Mouse (Mus musculus) hindbrain, embryonic 10.5 days (tissue): ENCODE results near the gene Htr2a. TPM values are rescaled to one million over a fixed set of nuclear protein-coding genes. Genes with fewer than 3 reads are reported as not detected.

Experiments used
- DNase-seq: peaks from one replicate; pipeline ENCODE4 v3.0.0-alpha.2; 2017; ENCODE audit warnings: low spot score
- H3K27ac ChIP-seq: fragments of 300-500 bp; sonication (generic); 2 replicates; pipeline ENCODE4 v1.5.1; 2016; ENCODE audit warnings: mild to moderate bottlenecking, moderate library complexity
- H3K27me3 ChIP-seq: fragments of 300-500 bp; sonication (generic); 2 replicates; pipeline ENCODE4 v1.6.1; 2016; ENCODE audit warnings: mild to moderate bottlenecking; ENCODE audit not compliant: poor library complexity, insufficient read depth, severe bottlenecking
- H3K36me3 ChIP-seq: fragments of 300-500 bp; sonication (generic); 2 replicates; pipeline ENCODE4 v1.6.1; 2016; ENCODE audit warnings: mild to moderate bottlenecking, moderate library complexity
- H3K4me1 ChIP-seq: fragments of 300-500 bp; sonication (generic); replicated peaks from 2 replicates; pipeline ENCODE4 v1.6.1; 2016; ENCODE audit warnings: mild to moderate bottlenecking
- H3K4me3 ChIP-seq: fragments of 300-500 bp; sonication (generic); 2 replicates; pipeline ENCODE4 v1.5.1; 2016; ENCODE audit warnings: mild to moderate bottlenecking, moderate library complexity
- H3K9me3 ChIP-seq: fragments of 300-500 bp; sonication (generic); 2 replicates; pipeline ENCODE4 v1.6.1; 2016; ENCODE audit warnings: mild to moderate bottlenecking, moderate library complexity
- WGBS: fragments of 180-500 bp; shearing (Covaris S2); methylation state at CpG from one replicate; pipeline ENCODE4 v1.1.7; 2016; 5-methylcytosine and 5-hydroxymethylcytosine counted together
- polyA plus RNA-seq: library from polyadenylated mRNA; unstranded; fragments of >200 nt; fragmentation: Nextera tagmentation; extraction: Ambion mirVana; gene quantifications from 2 replicates; pipeline ENCODE4 v1.2.1, GENCODE M21; 2016

The Htr2a gene
- polyA plus RNA-seq, 1 experiment from 2014 or later: 0.16 TPM

GRCm38 (mm10) chr14:74723541-74723940 is 82.9 kb downstream of the Htr2a start:
- no peak for DNase-seq
- Histone ChIP-seq H3K9me3 (no peaks in the 10 kb centered on the region), H3K4me3 (no peak overlapping the region), H3K27ac (no peak overlapping the region), H3K36me3 (no peaks in the 10 kb centered on the region), H3K4me1 (no peaks in the 10 kb centered on the region), H3K27me3 (no peaks in the 10 kb centered on the region)
- 73% methylated on average over 3 of the region's 3 CpGs for WGBS

GRCm38 (mm10) chr14:74731221-74732078 is 90.8 kb downstream of the Htr2a start:
- Histone ChIP-seq H3K27me3 (no peaks in the 10 kb centered on the region), H3K9me3 (no peaks in the 10 kb centered on the region), H3K4me3 (peak overlapping the region; percentile 89), H3K27ac (peak overlapping the region; percentile 92), H3K36me3 (peaks cover 13% of the 10 kb centered on the region), H3K4me1 (peaks cover 17% of the 10 kb centered on the region)
- WGBS: 28% methylated on average over 9 of the region's 9 CpGs
- no peak for DNase-seq

GRCm38 (mm10) chr14:74732079-74732783 is 91.6 kb downstream of the Htr2a start, which contains the start of gene Esd:
TSS of gene Esd (plus strand) at chr14:74732297.
- Histone ChIP-seq H3K4me1 (peaks cover 17% of the 10 kb centered on the region), H3K4me3 (peak within 1 kb of the TSS; percentile 89), H3K36me3 (peaks cover 21% of the 10 kb centered on the region), H3K27me3 (no peaks in the 10 kb centered on the region), H3K27ac (peak within 1 kb of the TSS; percentile 92), H3K9me3 (no peaks in the 10 kb centered on the region)
- DNase-seq: peak; percentile 92
- WGBS: under 1% methylated on average over 53 of the region's 53 CpGs

- no peak for DNase-seq
- H3K4me1 ChIP-seq: peaks cover 17% of the 10 kb centered on the region
- H3K4me3 ChIP-seq: peak overlapping the region; percentile 89
- no peaks in the 10 kb centered on the region for H3K27me3 ChIP-seq
- H3K9me3 ChIP-seq: no peaks in the 10 kb centered on the region
- H3K36me3 ChIP-seq: peaks cover 32% of the 10 kb centered on the region
- H3K27ac ChIP-seq: no peak overlapping the region
- WGBS: 71% methylated on average over 2 of the region's 2 CpGs
Measured at GRCm38 (mm10) chr14:74733397-74733796, 92.8 kb downstream of the Htr2a start.

GRCm38 (mm10) chr14:74735471-74735870 is 94.8 kb downstream of the Htr2a start:
- Histone ChIP-seq H3K36me3 (peaks cover 53% of the 10 kb centered on the region), H3K4me3 (no peak overlapping the region), H3K9me3 (no peaks in the 10 kb centered on the region), H3K4me1 (peaks cover 17% of the 10 kb centered on the region), H3K27ac (no peak overlapping the region), H3K27me3 (no peaks in the 10 kb centered on the region)
- WGBS: 91% methylated on average over 6 of the region's 6 CpGs
- no peak for DNase-seq

- DNase-seq: no peak
- Histone ChIP-seq H3K9me3 (no peaks in the 10 kb centered on the region), H3K27ac (no peak overlapping the region), H3K27me3 (no peaks in the 10 kb centered on the region), H3K4me1 (peaks cover 12% of the 10 kb centered on the region), H3K4me3 (no peak overlapping the region), H3K36me3 (peaks cover 67% of the 10 kb centered on the region)
- 96% methylated on average over 6 of the region's 6 CpGs for WGBS
Measured at GRCm38 (mm10) chr14:74736850-74737249, 96.2 kb downstream of the Htr2a start.

Other genes starting within 250 kb of the Htr2a start
- 329 and 360 TPM in 2 replicates for gene Esd, start 91.5 kb downstream of the Htr2a start, polyA plus RNA-seq